ENCODE assay signal across 8 mouse cellular contexts in genomic region chr5:144223899-144224816, GRCm38 (mm10). TPM values are rescaled to one million over a fixed set of nuclear protein-coding genes. Genes with fewer than 3 reads are reported as not detected.
DNase-seq lines count a peak whose midpoint lies in the region; ATAC-seq lines count a peak whose summit lies in the region.

No protein-coding gene starts in this region.

- 22% methylated on average over 18 of the region's 18 CpGs for WGBS in limb, embryonic 12.5 days
- WGBS in stomach, embryonic 16.5 days: 26% methylated on average over 18 of the region's 18 CpGs

- H3K4me1 ChIP-seq in limb, embryonic 12.5 days (replicated peaks): peaks cover 24% of the 10 kb centered on the region
- peaks cover 24% of the 10 kb centered on the region for H3K4me1 ChIP-seq in stomach, embryonic 16.5 days (ENCODE audit: control insufficient read depth, insufficient read depth, low read length)

- H3K27me3 ChIP-seq in limb, embryonic 12.5 days: no peaks in the 10 kb centered on the region
- no peaks in the 10 kb centered on the region for H3K27me3 ChIP-seq in stomach, embryonic 16.5 days (ENCODE audit: control insufficient read depth, insufficient read depth, low read length)

- no peaks in the 10 kb centered on the region for H3K36me3 ChIP-seq in limb, embryonic 12.5 days
- no peaks in the 10 kb centered on the region for H3K36me3 ChIP-seq in stomach, embryonic 16.5 days (ENCODE audit: control insufficient read depth, insufficient read depth, low read length)

- no peak for ATAC-seq in limb, embryonic 12.5 days (ENCODE audit: insufficient number of reproducible peaks, insufficient read depth, low FRiP score, low TSS enrichment, low read depth)
- no peak for ATAC-seq in stomach, embryonic 16.5 days (ENCODE audit: insufficient read depth, low FRiP score)

- H3K4me3 ChIP-seq in limb, embryonic 12.5 days (replicated peaks): peak overlapping the region; percentile 66
- peak overlapping the region; percentile 84 for H3K4me3 ChIP-seq in stomach, embryonic 16.5 days (replicated peaks; ENCODE audit: low read length)

- H3K9me3 ChIP-seq in limb, embryonic 12.5 days: no peaks in the 10 kb centered on the region
- no peaks in the 10 kb centered on the region for H3K9me3 ChIP-seq in stomach, embryonic 16.5 days (replicated peaks; ENCODE audit: control insufficient read depth, low read length)

- H3K4me2 ChIP-seq in limb, embryonic 12.5 days: peak overlapping the region; percentile 84
- H3K4me2 ChIP-seq in stomach, embryonic 16.5 days (ENCODE audit: low read depth, low read length): peak overlapping the region; percentile 70

- peak overlapping the region; percentile 78; the same call in 1 of the 2 replicates for H3K27ac ChIP-seq in limb, embryonic 12.5 days
- peak overlapping the region; percentile 75; the same call in 1 of the 2 replicates for H3K27ac ChIP-seq in stomach, embryonic 16.5 days (ENCODE audit: low read length)

- peak overlapping the region; percentile 67 for H3K9ac ChIP-seq in limb, embryonic 12.5 days (replicated peaks)
- peak overlapping the region; percentile 89 for H3K9ac ChIP-seq in stomach, embryonic 16.5 days (ENCODE audit: low read length)

- peak; percentile 16 for DNase-seq in embryo, embryonic 10 days (ENCODE audit: low spot score)
- DNase-seq in embryo, embryonic 10.5 days (ENCODE audit: low spot score): no peak
- DNase-seq in thymus, postnatal 0 days (ENCODE audit: low spot score): peak; percentile 14
- DNase-seq in thymus, postnatal 10 days (ENCODE audit: low spot score in 2 of 2): no peak
- no peak for DNase-seq in spleen, postnatal 36 days (ENCODE audit: low spot score in 2 of 2)
- no peak for DNase-seq in frontal cortex, postnatal 36 days (ENCODE audit: low spot score in 2 of 2)

RNA-seq across cellular contexts. Expression of gene Tecpr1, which starts 0.7 kb away (rescaled TPM):
- 37.6 and 51.3 TPM in 2 replicates for polyA plus RNA-seq in thymus, postnatal 0 days (2015; fragmentation: Nextera tagmentation; extraction: Ambion mirVana)
- polyA plus RNA-seq in limb, embryonic 12.5 days (2016; fragmentation: Nextera tagmentation; extraction: Ambion mirVana): 22.1 and 24.3 TPM in 2 replicates
- 24.7 and 25.4 TPM in 2 replicates for polyA plus RNA-seq in stomach, embryonic 16.5 days (2015; fragmentation: Nextera tagmentation; extraction: Ambion mirVana)

RNA-seq across cellular contexts. Expression of gene Bri3, which starts 20.1 kb away (rescaled TPM):
- 83.1 and 87.9 TPM in 2 replicates for polyA plus RNA-seq in thymus, postnatal 0 days (2015; fragmentation: Nextera tagmentation; extraction: Ambion mirVana)
- 143 and 148 TPM in 2 replicates for polyA plus RNA-seq in limb, embryonic 12.5 days (2016; fragmentation: Nextera tagmentation; extraction: Ambion mirVana)
- 88.0 and 93.6 TPM in 2 replicates for polyA plus RNA-seq in stomach, embryonic 16.5 days (2015; fragmentation: Nextera tagmentation; extraction: Ambion mirVana)

RNA-seq across cellular contexts. Expression of gene Bhlha15, which starts 34.1 kb away (rescaled TPM):
- polyA plus RNA-seq in thymus, postnatal 0 days (2015; fragmentation: Nextera tagmentation; extraction: Ambion mirVana): 0.05 and 0.13 TPM in 2 replicates
- polyA plus RNA-seq in limb, embryonic 12.5 days (2016; fragmentation: Nextera tagmentation; extraction: Ambion mirVana): 0.05 and 0.15 TPM in 2 replicates
- 21.3 and 23.0 TPM in 2 replicates for polyA plus RNA-seq in stomach, embryonic 16.5 days (2015; fragmentation: Nextera tagmentation; extraction: Ambion mirVana)

Comparison
In these comparisons a context has a peak if more than half of its experiments do, and no peak if none do; other contexts are left out.
1. DNase-seq: peak in embryo, embryonic 10 days (single experiment) and thymus, postnatal 0 days (single experiment); none in embryo, embryonic 10.5 days (single experiment), thymus, postnatal 10 days (0 of 2), spleen, postnatal 36 days (0 of 2) and frontal cortex, postnatal 36 days (0 of 2).
2. RNA of gene Bhlha15, which starts 34.1 kb away (polyA plus RNA-seq): 21.3 to 23.0 TPM in stomach, embryonic 16.5 days; 0.05 to 0.13 TPM in thymus, postnatal 0 days and 0.05 to 0.15 TPM in limb, embryonic 12.5 days; every median in the first group is over 10 times any median in the second.